Mouse (Mus musculus): ENCODE results near the gene Abca17. TPM values are rescaled to one million over a fixed set of nuclear protein-coding genes. Genes with fewer than 3 reads are reported as not detected.

Gene Abca17
- not detected in 2 replicates for polyA plus RNA-seq (2015; fragmentation: Nextera tagmentation; extraction: Ambion mirVana)

DNA sequence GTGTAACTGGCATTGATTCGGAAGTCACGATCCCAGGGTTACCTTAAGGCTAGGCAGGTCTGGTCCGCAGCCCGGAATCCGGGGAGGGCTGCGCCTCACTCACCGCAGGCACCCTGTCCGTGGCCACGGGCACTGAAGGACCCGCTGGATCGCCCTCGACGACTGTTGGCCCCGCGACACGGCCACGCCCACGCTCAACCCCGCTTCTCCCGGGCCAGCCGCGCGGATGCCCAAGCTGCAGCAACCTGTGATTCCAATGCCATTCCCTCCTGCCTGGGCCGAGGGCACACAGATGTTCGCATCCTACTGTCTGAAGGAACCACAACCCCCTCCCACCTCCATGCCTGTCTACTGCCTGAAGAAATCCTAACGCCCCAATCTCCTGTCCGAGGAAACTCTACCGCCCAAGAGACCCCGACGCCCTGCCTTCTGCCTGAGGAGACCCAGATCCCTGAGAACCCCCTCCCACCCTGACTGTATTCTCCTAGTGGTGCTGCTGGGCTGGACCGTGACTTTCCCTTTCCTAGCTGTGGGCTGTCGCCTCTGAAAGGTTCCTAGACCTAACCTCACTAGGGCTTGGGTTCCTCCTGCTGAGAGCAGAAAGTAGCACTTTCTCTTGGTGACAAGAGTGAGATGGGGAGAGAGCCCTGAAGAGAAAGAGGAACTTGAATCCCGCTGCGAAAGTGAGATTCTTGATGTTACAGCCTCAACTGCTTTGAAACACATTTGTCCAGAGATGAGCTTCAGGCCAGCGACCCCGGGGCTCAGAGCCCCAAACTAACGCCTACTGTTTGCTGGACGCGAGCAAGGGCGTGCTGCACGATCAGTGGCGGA, at the start of gene Abca17:
Gene Abca17 (minus strand): TSS at position 143 of the 834 bp plus-strand sequence.
- H3K36me3 ChIP-seq, result no peaks in the 10 kb centered on the region; the same call in 1 of the 2 replicates
- WGBS (ENCODE audit: insufficient replicate concordance), result 3% methylated on average over 42 of the region's 42 CpGs
- ATAC-seq (ENCODE audit: low read depth) (no peak), DNase-seq (no peak)
- peak within 1 kb of the TSS; percentile 98 for H3K27ac ChIP-seq
- peak within 1 kb of the TSS; percentile 97 for H3K4me2 ChIP-seq
- peaks cover 21% of the 10 kb centered on the region for H3K27me3 ChIP-seq
- no peaks in the 10 kb centered on the region for H3K9me3 ChIP-seq (replicated peaks)
- H3K9ac ChIP-seq, result peak within 1 kb of the TSS; percentile 97
- peak within 1 kb of the TSS; percentile 90 for H3K4me3 ChIP-seq (replicated peaks)
- H3K4me1 ChIP-seq (replicated peaks), result peaks cover 54% of the 10 kb centered on the region

DNA sequence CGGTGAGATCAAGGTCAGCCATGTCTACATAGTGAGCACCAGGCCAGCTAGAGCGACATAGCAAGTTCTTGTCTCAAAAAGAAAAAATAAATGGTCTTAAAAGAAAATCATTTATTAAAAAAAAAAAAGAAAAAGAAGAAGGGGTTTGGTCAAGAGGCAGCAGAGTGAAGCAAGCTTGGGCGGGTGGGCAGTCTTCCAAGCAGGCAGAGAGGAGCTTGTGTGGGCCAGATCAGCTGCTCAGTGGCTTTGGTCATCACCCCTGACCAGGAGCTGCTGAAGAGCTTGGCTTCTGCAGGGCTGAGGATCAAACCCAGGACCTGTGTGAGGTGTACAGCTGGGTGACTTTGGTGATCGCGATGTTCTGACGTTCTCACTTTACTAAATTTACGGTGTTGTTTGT, 43.6 kb upstream of the Abca17 start:
- no peaks in the 10 kb centered on the region for H3K9me3 ChIP-seq (replicated peaks)
- DNase-seq (no peak), ATAC-seq (ENCODE audit: low read depth) (no peak)
- peaks cover 91% of the 10 kb centered on the region for H3K36me3 ChIP-seq
- H3K27ac ChIP-seq, result no peak overlapping the region
- no peaks in the 10 kb centered on the region for H3K4me1 ChIP-seq (replicated peaks)
- no peaks in the 10 kb centered on the region for H3K27me3 ChIP-seq
- no peak overlapping the region for H3K4me2 ChIP-seq
- no peak overlapping the region for H3K4me3 ChIP-seq (replicated peaks)
- H3K9ac ChIP-seq, result no peak overlapping the region
- WGBS (ENCODE audit: insufficient replicate concordance), result 86% methylated on average over 7 of the region's 7 CpGs

DNA sequence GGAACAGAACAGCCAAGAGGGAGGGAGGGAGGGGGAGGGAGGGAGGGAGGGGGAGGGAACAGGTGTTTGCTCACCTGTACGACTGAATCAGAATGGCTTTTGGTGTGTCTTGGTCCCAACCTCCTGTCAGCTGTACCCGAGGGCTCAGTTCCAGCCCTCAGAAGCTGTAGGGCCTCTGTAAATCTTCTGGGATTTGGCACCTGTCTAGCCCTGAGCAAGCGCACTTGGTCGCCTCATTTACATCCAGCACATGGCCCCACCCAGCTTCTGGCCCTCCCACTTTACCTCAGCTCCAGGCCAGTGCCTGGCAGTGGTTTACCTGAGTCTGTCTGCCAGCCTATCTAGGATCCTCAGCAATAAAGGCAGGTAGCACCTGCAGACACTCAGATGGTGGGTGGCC, 42.7 kb upstream of the Abca17 start:
- no peak overlapping the region for H3K4me2 ChIP-seq
- DNase-seq (no peak), ATAC-seq (ENCODE audit: low read depth) (0 out of 2 replicates have a peak, but pooled peaks have one; percentile 21)
- no peaks in the 10 kb centered on the region for H3K27me3 ChIP-seq
- H3K4me3 ChIP-seq (replicated peaks), result no peak overlapping the region
- no peak overlapping the region for H3K9ac ChIP-seq
- no peaks in the 10 kb centered on the region for H3K9me3 ChIP-seq (replicated peaks)
- no peak overlapping the region for H3K27ac ChIP-seq
- no peaks in the 10 kb centered on the region for H3K4me1 ChIP-seq (replicated peaks)
- H3K36me3 ChIP-seq, result peaks cover 91% of the 10 kb centered on the region
- WGBS (ENCODE audit: insufficient replicate concordance), result 68% methylated on average over 4 of the region's 4 CpGs

DNA sequence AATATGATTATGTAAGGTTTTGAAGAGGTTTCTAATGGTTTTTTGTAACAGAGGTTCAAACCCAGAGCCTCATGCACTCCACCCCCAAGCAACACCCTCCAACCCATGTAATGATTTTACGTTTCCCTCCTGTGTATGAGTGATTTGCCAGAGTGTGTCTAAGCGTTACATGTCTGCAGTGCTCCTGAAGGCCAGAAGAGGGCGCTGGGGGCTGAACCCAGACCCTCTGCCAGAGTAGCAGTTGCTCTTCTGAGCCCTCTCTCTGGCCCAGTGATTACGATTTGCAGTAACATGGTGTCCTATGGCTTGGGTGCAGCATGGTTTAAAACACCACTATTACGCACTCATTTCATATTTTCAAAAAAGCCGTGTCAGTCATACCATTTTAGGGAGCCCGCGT, 40.3 kb upstream of the Abca17 start:
- Histone ChIP-seq H3K27me3 (no peaks in the 10 kb centered on the region), H3K4me1 (replicated peaks) (no peaks in the 10 kb centered on the region), H3K4me3 (replicated peaks) (no peak overlapping the region), H3K4me2 (no peak overlapping the region), H3K36me3 (peaks cover 92% of the 10 kb centered on the region), H3K9me3 (replicated peaks) (no peaks in the 10 kb centered on the region), H3K27ac (no peak overlapping the region), H3K9ac (no peak overlapping the region)
- ATAC-seq (ENCODE audit: low read depth), result no peak
- WGBS (ENCODE audit: insufficient replicate concordance), result 74% methylated on average over 8 of the region's 8 CpGs
- no peak for DNase-seq

DNA sequence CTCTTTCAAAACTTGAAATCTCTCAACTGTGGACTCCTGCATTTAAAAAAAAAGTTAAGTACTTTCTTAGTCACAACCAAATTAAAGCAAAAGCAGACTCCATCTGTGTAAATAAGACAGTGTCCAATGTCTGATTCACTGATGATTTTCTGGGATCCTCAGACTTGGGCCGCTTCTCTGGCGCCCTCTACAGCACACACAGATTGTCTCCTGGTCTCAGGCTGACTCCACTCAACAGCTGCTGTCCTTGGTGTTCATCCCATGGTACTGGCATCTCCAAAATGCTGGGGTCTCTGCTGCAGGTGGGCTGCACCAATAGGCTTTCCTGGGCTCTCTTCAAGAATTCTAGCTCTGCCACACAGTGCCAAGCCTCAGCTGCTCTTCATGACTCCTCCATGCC, 39.0 kb upstream of the Abca17 start:
- Histone ChIP-seq H3K4me1 (replicated peaks) (no peaks in the 10 kb centered on the region; the same call in 1 of the 2 replicates), H3K4me3 (replicated peaks) (no peak overlapping the region), H3K4me2 (no peak overlapping the region), H3K27ac (no peak overlapping the region), H3K27me3 (no peaks in the 10 kb centered on the region), H3K36me3 (peaks cover 92% of the 10 kb centered on the region), H3K9ac (no peak overlapping the region), H3K9me3 (replicated peaks) (no peaks in the 10 kb centered on the region)
- no peak for ATAC-seq (ENCODE audit: low read depth)
- 9% methylated on average over 2 of the region's 2 CpGs for WGBS (ENCODE audit: insufficient replicate concordance)
- no peak for DNase-seq

DNA sequence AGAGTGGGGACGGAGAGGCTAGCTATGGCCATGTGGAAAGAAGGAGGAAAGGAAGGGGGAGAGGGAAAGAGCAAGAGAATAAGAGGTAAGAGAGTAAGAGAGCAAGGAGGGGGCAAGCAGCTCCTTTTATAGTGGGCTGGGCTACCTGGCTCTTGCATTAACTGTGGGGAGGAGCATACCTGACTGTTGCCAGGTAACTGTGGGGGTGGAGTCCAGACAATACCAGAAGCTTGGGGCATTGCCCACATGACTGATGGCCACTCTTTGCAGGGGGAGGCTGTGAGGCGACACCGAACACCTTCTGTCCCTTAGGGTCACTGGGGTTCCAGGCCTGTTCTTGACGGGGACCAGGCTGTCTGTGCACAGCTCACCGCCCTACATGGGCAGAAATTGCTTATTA, 37.8 kb upstream of the Abca17 start:
- no peak for ATAC-seq (ENCODE audit: low read depth)
- Histone ChIP-seq H3K4me2 (no peak overlapping the region), H3K9ac (no peak overlapping the region), H3K27me3 (no peaks in the 10 kb centered on the region), H3K4me1 (replicated peaks) (no peaks in the 10 kb centered on the region; the same call in 1 of the 2 replicates), H3K36me3 (peaks cover 95% of the 10 kb centered on the region), H3K4me3 (replicated peaks) (no peak overlapping the region), H3K9me3 (replicated peaks) (no peaks in the 10 kb centered on the region), H3K27ac (no peak overlapping the region)
- 87% methylated on average over 5 of the region's 5 CpGs for WGBS (ENCODE audit: insufficient replicate concordance)
- DNase-seq, result no peak

DNA sequence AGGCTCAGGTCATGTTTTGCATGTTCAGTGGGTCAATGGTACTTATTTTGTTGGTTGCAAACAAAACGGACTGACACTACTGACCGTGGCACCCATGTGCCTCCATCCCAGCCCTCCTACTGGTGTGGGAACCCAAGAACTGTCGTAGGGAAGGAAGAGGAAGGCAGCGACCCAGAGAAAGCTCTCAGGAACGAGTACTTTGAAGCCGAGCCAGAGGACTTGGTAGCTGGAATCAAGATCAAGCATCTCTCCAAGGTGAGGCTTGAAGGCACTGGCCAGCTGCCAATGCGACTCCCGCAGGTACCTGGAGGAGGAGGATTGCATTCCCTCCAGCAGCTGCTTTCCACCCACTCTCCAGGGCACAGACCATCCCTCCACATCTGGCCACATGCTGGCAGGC, 32.9 kb upstream of the Abca17 start:
- no peak overlapping the region for H3K4me2 ChIP-seq
- no peak overlapping the region for H3K27ac ChIP-seq
- H3K9me3 ChIP-seq (replicated peaks), result no peaks in the 10 kb centered on the region
- H3K9ac ChIP-seq, result no peak overlapping the region
- H3K36me3 ChIP-seq, result peaks cover 93% of the 10 kb centered on the region
- WGBS (ENCODE audit: insufficient replicate concordance), result 80% methylated on average over 8 of the region's 8 CpGs
- ATAC-seq (ENCODE audit: low read depth) (no peak), DNase-seq (no peak)
- H3K4me1 ChIP-seq (replicated peaks), result no peaks in the 10 kb centered on the region; the same call in 1 of the 2 replicates
- H3K4me3 ChIP-seq (replicated peaks), result no peak overlapping the region
- no peaks in the 10 kb centered on the region for H3K27me3 ChIP-seq

DNA sequence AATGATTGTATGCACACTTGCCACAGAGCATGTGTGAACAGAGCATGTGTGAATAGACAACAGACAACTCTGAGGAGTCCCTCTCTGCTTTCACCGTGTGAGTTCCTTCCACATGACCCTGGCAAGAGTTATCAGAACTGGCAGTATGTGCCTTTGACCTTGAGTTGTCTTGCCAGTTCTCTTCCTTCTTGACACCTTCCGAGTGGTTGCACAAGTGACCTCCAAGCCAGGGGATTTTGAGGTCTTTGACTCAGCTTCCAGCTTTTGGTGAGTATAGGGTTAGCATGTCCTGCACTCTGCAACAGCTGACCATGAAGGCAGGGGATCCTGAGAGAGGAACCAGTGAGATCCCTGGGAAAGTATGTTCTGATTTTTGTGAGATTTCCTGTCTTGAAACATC, 27.6 kb upstream of the Abca17 start:
- ATAC-seq (ENCODE audit: low read depth) (no peak), DNase-seq (no peak)
- Histone ChIP-seq H3K9ac (no peak overlapping the region), H3K27ac (no peak overlapping the region), H3K9me3 (replicated peaks) (no peaks in the 10 kb centered on the region), H3K4me1 (replicated peaks) (peaks cover 36% of the 10 kb centered on the region), H3K4me3 (replicated peaks) (no peak overlapping the region), H3K27me3 (no peaks in the 10 kb centered on the region), H3K4me2 (no peak overlapping the region), H3K36me3 (peaks cover 92% of the 10 kb centered on the region)
- WGBS (ENCODE audit: insufficient replicate concordance), result 69% methylated on average over 2 of the region's 2 CpGs

DNA sequence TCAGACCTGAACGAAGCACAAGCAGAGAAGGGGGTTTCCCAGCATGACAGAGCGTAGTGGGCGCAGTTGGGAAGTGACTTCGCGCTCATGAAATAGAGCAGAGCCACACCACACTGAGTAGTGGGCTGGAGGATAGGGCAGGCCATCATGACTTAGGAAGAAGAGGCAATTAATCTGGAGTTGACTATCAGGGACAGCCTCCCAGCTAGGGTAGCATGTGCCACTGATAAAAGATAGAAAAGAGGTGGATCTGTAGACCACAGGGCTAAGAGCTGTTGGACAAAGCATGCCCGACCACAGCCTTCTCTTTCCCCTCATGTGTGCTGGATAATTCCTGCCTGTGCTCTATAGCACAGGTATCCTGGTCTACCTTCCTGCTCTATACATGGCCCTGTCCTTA, 25.0 kb upstream of the Abca17 start:
- Histone ChIP-seq H3K4me2 (no peak overlapping the region), H3K9ac (no peak overlapping the region), H3K4me1 (replicated peaks) (peaks cover 36% of the 10 kb centered on the region), H3K27me3 (no peaks in the 10 kb centered on the region), H3K9me3 (replicated peaks) (no peaks in the 10 kb centered on the region), H3K27ac (no peak overlapping the region), H3K4me3 (replicated peaks) (no peak overlapping the region), H3K36me3 (peaks cover 93% of the 10 kb centered on the region)
- ATAC-seq (ENCODE audit: low read depth), result peak; percentile 74
- no peak for DNase-seq
- WGBS (ENCODE audit: insufficient replicate concordance), result 65% methylated on average over 6 of the region's 6 CpGs

DNA sequence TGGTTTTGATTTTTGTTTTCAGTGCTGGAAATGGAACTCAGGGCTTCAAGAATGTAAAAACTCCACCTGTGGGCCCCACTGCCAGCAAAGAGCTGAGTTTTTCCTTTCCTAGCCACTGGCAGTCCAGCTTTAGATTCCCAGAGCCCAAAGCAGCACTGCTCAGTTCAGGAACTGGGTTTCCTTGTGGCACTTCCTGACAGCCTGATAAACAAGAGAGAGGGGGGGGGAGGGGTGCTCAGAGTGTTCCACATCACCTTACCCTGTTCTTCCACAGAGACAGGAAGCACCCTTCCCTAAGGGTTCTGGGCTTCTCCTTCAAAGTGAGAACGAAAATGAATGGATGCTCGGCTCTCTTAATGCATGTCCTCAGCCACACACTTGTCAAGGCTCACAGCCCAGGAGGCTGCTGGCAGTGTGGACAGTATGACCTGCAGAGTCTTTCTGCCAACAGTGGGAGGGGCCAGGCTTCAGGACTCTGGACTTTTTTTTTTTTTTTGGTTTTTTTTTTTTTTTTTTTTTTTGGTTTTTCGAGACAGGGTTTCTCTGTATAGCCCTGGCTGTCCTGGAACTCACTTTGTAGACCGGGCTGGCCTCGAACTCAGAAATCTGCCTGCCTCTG, 24.3 kb upstream of the Abca17 start:
- Histone ChIP-seq H3K36me3 (peaks cover 95% of the 10 kb centered on the region), H3K27ac (no peak overlapping the region; the same call in 1 of the 2 replicates), H3K4me2 (no peak overlapping the region), H3K4me3 (replicated peaks) (no peak overlapping the region), H3K9me3 (replicated peaks) (no peaks in the 10 kb centered on the region), H3K27me3 (no peaks in the 10 kb centered on the region), H3K4me1 (replicated peaks) (peaks cover 36% of the 10 kb centered on the region), H3K9ac (no peak overlapping the region; the same call in 1 of the 2 replicates)
- WGBS (ENCODE audit: insufficient replicate concordance), result 61% methylated on average over 5 of the region's 5 CpGs
- DNase-seq, result no peak
- peak; percentile 19; the same call in 1 of the 2 replicates for ATAC-seq (ENCODE audit: low read depth)

DNA sequence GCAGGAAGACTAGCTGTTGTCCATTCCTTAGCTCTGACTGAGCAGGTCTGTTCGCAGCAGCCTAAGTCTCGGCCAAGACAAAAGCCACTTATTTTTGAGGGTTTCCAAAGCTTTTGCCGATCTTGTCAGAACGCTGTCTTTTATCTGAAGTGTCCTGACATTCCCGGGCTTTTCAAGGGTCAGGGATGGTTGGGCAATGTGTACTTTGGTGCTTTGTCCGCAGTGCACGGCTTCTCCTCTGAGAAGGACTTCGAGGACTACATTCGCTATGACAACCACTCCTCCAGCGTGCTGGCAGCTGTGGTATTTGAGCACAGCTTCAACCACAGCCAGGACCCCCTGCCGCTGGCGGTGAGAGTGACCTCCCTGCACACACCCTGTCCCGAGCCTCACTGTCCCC, 15.0 kb upstream of the Abca17 start:
- Histone ChIP-seq H3K4me3 (replicated peaks) (no peak overlapping the region), H3K4me1 (replicated peaks) (peaks cover 15% of the 10 kb centered on the region), H3K9ac (no peak overlapping the region), H3K27ac (no peak overlapping the region), H3K36me3 (peaks cover 80% of the 10 kb centered on the region), H3K27me3 (no peaks in the 10 kb centered on the region), H3K9me3 (replicated peaks) (no peaks in the 10 kb centered on the region), H3K4me2 (no peak overlapping the region)
- no peak for DNase-seq
- ATAC-seq (ENCODE audit: low read depth), result no peak
- WGBS (ENCODE audit: insufficient replicate concordance), result 78% methylated on average over 13 of the region's 13 CpGs
